Mouse (Mus musculus) heart, postnatal 0 days (tissue): Measurements from ENCODE around the gene Gm17606.

Source experiments
- CTCF ChIP-seq: IDR thresholded peaks from 2 replicates; pipeline ENCODE4 v1.5.1; 2016; ENCODE audit warnings: antibody characterized with exemption, control low read depth, low read depth
- EP300 ChIP-seq: IDR thresholded peaks from 2 replicates; pipeline ENCODE4 v1.6.1; 2016; ENCODE audit warnings: antibody characterized with exemption, low read depth

- TF ChIP-seq EP300 (no peak), CTCF (no peak)
These were observed 44.7 kb downstream of the Gm17606 start for GRCm38 (mm10) chr14:54685471-54685870.
